Mouse (Mus musculus): ENCODE measurements around the gene Ankrd13d. TPM values are rescaled to one million over a fixed set of nuclear protein-coding genes. Genes with fewer than 3 reads are reported as not detected.

The Ankrd13d gene
- total RNA-seq, 1 experiment from 2014 or later = 6.0 TPM

Other genes starting within 250 kb of the Ankrd13d start
- 62.7 and 72.5 TPM in 2 replicates for gene Gstp1, start 245.2 kb downstream of the Ankrd13d start, total RNA-seq (2017)
- not detected in 2 replicates for gene Gstp2, start 237.1 kb downstream of the Ankrd13d start, total RNA-seq (2017)
- gene Gstp3, start 223.6 kb downstream of the Ankrd13d start, total RNA-seq (2017) = 1.4 and 13.2 TPM in 2 replicates
- not detected in 2 replicates for gene Cabp2, start 201.6 kb downstream of the Ankrd13d start, total RNA-seq (2017)
- 13.3 and 18.8 TPM in 2 replicates for gene Cdk2ap2, start 186.0 kb downstream of the Ankrd13d start, total RNA-seq (2017)
- gene Pitpnm1, start 183.1 kb downstream of the Ankrd13d start, total RNA-seq (2017) = 20.0 and 22.4 TPM in 2 replicates
- gene Aip, start 157.3 kb downstream of the Ankrd13d start, total RNA-seq (2017) = 60.3 and 78.0 TPM in 2 replicates
- not detected in 2 replicates for gene Gpr152, start 143.3 kb downstream of the Ankrd13d start, total RNA-seq (2017)
- not detected in 2 replicates for gene Cabp4, start 139.1 kb downstream of the Ankrd13d start, total RNA-seq (2017)
- 66.9 and 109 TPM in 2 replicates for gene Coro1b, start 134.5 kb downstream of the Ankrd13d start, total RNA-seq (2017)
- gene Ptprcap, start 129.5 kb downstream of the Ankrd13d start, total RNA-seq (2017) = 229 and 295 TPM in 2 replicates
- 16.2 and 18.8 TPM in 2 replicates for gene Rps6kb2, start 119.8 kb downstream of the Ankrd13d start, total RNA-seq (2017)
- 11.2 and 16.2 TPM in 2 replicates for gene Carns1, start 107.7 kb downstream of the Ankrd13d start, total RNA-seq (2017)
- 59.8 and 70.8 TPM in 2 replicates for gene Tbc1d10c, start 91.9 kb downstream of the Ankrd13d start, total RNA-seq (2017)
- gene Ppp1ca, start 91.1 kb downstream of the Ankrd13d start, total RNA-seq (2017) = 384 and 392 TPM in 2 replicates
- 16.4 and 17.3 TPM in 2 replicates for gene Rad9a, start 81.5 kb downstream of the Ankrd13d start, total RNA-seq (2017)
- gene Clcf1, start 68.9 kb downstream of the Ankrd13d start, total RNA-seq (2017) = 12.8 and 17.3 TPM in 2 replicates
- gene AC109138.7, start 68.8 kb downstream of the Ankrd13d start, total RNA-seq (2017) = not detected in 2 replicates
- 61.0 and 88.8 TPM in 2 replicates for gene Pold4, start 51.2 kb downstream of the Ankrd13d start, total RNA-seq (2017)
- gene Ssh3, start 14.0 kb downstream of the Ankrd13d start, total RNA-seq (2017) = 23.2 and 32.7 TPM in 2 replicates
- gene Grk2, start 23.1 kb upstream of the Ankrd13d start, total RNA-seq (2017) = 147 and 234 TPM in 2 replicates
- 95.0 and 119 TPM in 2 replicates for gene Kdm2a, start 115.1 kb upstream of the Ankrd13d start, total RNA-seq (2017)
- 2.4 and 2.7 TPM in 2 replicates for gene Rhod, start 156.3 kb upstream of the Ankrd13d start, total RNA-seq (2017)
- gene Syt12, start 194.3 kb upstream of the Ankrd13d start, total RNA-seq (2017) = not detected in 2 replicates
- not detected in 2 replicates for gene 2010003K11Rik, start 215.4 kb upstream of the Ankrd13d start, total RNA-seq (2017)
- 1.2 TPM in 2 replicates for gene Pcx, start 227.3 kb upstream of the Ankrd13d start, total RNA-seq (2017)